Mouse (Mus musculus) gastrocnemius, adult 18-20 months (tissue): Measurements from ENCODE around the gene Elf3. TPM values are rescaled to one million over a fixed set of nuclear protein-coding genes. Genes with fewer than 3 reads are reported as not detected.
A peak's percentile ranks its signal among the peaks of the same experiment; 100 is the strongest.
"Not testable (repeated sequence)": the region's sequence is repeated elsewhere in the genome, so short reads cannot be mapped to it uniquely, and the experiment has no call there.

Source experiments
- DNase-seq: peaks from one replicate; pipeline ENCODE4 v3.0.0; 2021; ENCODE audit warnings: low spot score
- long read RNA-seq, 2 experiments: library from polyadenylated mRNA; stranded (forward); transcript quantifications; one replicate each; pipeline ENCODE4 v2.0.0; 2021
- total RNA-seq, 2 experiments: library from RNA; stranded (reverse); gene quantifications; 2 replicates each; pipeline ENCODE4 v1.2.3; 2021

Gene Elf3
- total RNA-seq: under 1 TPM; 0.59 to 0.62 TPM
- long read RNA-seq, experiment 1, partial matches to known transcripts: 0 of 2 reads
- long read RNA-seq, experiment 1, other reads (novel, unspliced or antisense): 1 of 2 reads
- long read RNA-seq, experiment 2: 0 reads

DNA sequence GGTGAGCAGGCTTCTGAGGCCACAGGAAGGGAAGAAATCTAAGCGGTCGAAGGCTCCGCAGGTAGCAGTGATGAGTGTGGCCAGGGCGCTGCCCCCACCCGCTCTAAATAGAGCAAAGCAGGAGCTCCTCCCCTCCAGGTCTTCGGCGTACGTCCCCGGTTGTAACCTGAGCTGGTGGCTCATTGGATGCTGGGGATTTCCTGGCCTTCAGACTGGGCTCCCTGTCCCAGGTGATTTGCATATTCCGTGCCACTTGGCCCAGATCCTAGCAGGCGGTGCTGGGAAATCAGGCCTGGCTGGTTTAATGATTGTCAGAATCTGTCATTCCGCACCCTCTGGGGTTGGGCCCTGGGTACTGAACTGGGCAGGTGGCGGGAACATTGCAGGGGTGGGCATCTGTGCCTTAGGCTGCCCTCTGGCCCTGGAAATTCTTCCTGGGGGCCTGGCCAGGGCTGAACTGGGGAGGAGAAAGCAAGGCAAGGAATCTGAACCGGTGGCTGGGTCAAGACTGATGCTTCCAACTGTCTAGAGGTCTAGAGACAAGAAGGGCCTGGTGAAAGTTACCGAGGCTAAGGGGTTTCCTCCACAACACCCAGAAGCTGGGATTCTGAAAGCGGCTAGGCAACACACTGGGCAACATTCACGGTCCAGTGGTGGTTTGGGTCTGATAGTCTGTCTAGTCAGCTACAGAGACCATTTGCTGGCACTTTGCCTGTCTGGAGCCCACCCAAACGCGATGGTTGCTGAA lies at the start of gene Elf3:
Gene Elf3, minus strand, starts transcription at position 189 of the 748 bp plus-strand sequence.
- peak; percentile 56 for DNase-seq

DNA sequence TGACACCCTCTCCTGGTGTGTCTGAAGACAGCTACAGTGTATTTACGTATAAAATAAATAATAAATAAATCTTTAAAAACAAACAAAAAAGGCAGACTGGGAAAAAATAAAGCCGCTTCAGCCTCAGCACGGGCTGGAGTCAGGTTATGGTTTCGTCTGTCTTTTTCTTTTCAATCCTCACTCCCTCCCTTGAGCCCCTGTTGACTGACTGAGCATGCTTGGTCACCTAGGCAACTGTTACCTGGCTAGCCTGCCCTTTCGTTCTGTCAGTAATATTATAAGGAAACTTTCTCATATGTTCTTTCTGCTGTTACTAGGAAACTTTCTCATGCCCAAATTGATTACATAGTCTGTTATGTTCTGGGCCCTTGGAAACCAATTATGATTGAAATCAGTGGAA lies 32.5 kb upstream of the Elf3 start:
- no peak for DNase-seq

DNA sequence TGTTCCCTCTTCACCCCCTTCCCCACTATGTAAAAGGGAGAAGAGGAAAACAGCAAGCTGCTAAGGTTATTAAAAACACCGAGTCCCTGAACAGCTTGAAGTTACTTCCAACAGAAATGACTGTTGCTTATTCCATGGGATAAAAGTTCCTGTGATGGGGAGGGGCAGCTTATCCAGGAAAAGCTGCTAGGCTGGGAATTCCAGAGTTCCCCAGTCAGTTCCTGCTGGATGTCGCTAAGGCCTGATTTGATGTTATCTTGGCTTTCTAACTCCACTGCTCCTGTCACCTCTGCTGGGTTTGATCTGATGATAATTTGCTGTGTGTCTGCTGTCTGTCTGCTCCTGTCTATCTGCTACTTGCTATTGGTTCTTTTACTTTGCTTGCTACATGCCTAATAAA lies 27.9 kb upstream of the Elf3 start:
- no peak for DNase-seq

DNA sequence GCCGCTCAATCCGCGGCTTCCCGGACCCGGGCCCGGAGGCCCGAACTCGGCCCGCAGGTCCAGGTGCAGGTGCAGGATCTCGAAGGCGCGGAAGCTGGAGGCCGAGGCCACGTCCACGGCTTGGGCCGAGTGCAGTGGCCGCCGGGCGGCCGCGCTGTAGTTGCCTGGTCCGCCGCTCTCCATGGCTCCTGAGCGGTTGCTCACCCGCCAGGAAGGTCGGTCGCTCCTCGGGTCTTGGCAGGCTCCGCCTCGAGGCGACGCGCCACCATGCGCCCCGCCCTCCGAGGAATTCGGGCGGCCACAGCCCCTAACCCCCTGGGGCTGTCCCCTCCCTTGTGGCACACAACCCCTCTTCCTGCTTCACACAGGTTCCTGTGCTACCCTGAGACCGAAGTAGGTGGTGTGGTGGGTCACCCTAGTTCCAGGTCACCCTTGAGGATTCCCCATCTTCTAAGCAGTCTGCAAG lies 25.5 kb upstream of the Elf3 start, which contains the start of gene Rnpep:
Gene Rnpep, minus strand, starts transcription at position 259 of the 466 bp plus-strand sequence.
- DNase-seq: peak; percentile 53

DNA sequence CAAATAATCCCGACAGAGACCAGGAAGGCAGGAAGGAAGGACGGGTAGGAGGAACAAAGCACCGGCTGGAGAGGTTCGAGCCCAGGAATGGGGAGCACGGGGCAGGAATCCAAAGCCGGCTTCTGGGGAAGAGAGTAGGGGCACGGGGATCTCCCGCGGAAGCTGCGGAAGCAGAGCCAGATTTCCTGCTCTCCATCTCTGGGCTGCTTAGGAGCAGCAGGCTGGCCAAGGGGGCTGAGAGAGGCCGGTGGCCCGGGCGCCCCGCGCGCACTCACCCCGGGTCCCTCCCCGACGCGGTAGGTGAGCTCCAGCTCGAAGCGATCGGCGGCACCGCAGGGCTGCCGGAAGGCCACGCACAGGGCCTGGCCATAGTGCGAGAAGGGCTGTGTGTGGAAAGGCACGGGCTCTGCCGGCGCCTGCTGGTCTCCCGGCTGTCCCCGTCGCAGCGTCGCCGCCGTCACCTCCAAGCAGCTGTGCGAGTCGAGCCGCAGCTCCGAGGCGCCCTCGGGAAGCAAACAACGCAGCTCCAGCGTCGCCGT lies 25.0 kb upstream of the Elf3 start:
- peak; percentile 21 for DNase-seq

DNA sequence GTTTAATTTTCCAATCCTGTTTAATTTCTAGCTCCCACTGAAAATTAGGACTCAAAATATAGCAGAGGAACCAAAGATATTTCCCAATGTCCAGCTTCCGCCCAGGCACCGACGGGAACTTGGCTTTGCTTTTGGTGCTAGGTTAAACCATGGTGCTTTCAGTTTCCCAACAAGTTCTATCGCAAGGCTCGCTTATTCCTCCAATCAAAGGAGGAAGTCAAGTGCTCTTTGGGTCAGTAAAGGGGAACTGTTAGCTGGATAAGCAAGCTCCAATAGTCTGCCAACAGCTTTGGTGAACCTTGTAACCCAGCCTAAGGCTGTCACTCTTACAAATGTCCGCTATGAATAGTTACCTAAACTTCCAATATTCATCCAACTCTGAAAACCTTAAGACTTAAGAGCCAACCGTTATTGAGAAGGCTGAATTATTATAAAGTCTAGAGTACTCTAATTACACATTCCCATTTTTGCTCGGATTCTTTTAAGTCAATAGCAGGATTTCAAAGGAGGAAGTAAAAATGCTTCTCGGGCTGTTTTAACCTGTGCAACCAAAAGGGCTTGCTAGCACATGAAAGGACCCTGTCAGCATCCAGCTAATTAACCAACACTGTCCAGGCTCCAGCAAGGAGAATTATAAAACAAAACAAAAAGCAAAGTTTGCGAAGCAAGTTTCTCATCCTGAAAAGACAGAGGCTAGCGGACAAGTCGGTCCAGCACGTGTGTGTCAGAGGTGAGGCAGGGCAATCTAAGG lies 24.3 kb upstream of the Elf3 start:
- DNase-seq: peak; percentile 36

DNA sequence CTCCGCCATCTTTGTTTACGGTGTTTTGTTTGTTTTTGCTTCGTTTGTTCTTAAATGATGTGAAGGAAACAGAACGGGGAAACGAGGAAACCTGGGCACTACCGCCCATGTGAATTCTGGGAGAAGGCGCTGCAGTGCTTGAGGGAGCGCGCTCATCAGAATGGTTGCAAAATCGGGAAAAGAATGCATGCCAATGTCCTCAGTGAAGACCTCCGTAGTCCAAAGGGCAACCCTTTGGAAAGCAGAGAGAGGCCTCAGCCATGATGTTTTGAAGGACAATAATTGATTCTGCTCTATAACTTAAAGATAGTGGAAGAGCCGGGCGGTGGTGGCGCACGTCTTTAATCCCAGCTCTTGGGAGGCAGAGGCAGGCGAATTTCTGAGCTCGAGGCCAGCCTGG lies 23.5 kb upstream of the Elf3 start:
- DNase-seq: no peak

DNA sequence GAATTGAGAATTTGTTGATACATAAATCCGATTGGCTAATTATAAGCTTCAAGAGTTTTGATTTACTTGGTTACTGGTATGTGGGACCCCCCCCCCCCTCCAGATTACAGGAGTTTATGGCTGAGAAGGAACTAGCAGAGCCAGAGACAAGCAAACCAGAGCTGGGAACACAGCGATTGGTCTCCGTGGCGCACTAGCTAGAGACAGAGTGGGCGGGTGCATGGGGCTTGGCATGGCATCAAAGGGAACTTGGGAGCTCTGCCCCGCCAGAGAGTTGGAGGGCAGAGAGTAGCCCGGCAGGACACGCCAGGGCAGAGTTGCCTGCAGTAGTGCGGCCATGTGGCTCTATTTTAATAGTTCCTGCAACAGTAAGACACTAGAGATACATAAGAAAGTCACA lies 22.3 kb upstream of the Elf3 start:
- peak; percentile 79 for DNase-seq

DNA sequence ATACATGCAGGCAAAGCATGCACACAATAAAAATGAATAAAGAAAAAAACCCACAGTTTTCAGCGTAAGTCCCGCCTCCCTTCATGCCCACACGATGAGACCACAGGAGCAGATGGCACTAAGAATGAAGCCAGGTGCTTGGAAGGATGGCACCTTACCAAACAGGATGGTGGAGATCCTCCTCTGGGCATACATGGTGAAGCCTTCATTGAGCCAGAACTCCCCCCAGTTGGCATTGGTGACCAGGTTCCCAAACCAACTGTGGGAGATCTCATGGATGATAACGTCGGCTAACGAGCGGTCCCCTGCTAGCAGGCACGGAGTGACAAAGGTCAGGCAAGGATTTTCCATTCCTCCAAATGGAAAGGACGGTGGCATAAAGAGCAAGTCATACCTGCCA lies 13.0 kb upstream of the Elf3 start:
- DNase-seq: no peak

DNA sequence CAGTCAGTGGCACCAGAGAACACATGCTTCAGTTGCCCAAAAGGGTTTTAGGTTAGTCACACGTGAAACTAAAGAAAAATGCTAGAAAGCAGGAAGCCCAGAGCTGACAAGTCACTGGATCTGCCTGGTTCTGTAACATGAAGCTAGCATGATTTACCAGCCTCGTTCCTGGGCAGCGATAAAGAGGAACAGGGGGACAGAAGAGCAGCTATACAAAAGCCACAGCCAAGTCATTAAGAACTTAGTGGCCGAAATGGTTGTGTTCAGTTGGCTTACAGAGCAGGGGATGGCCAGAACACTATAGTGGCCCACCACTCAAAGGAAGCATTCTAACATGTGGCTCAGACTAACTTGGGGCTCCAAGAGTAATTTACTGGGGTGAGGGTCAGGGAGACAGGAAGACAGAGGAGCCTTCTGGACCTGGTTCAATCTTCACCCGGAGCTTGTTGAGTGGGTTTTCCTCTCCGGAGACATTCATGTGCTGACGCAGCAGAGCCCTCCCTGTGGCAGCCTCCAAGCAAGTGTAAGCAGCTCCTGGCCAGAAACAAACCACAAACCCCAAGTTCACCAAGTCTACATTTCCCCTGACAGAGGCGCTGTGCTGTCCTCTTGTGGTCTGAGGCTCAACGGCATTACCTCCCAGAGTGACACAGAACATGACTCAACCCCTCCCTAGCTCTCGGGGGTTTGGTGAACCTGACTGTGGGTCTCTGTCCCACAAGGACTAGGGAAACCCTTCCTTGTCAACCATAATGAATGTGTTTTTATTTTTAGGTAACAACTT lies 9.5 kb upstream of the Elf3 start:
- DNase-seq: no peak

DNA sequence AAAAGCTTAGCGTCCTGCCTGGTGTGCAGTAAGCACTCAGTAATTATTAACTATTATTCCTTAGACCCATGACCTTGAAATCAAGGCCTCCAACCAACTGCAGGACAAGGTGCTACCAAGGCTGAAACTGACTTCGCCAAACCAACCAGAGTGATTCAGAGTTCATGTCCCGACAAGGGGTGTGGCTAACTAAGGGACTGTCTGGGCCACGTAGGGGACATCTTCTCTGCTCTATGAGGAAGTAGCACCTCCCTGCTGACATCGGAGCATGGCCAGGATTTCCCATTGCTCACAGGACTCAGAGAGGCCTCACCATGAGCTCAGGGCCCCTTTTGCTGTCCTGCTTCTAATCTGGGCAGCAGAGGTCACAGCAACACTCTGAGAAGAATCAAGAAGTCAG lies 7.5 kb upstream of the Elf3 start:
- no peak for DNase-seq

DNA sequence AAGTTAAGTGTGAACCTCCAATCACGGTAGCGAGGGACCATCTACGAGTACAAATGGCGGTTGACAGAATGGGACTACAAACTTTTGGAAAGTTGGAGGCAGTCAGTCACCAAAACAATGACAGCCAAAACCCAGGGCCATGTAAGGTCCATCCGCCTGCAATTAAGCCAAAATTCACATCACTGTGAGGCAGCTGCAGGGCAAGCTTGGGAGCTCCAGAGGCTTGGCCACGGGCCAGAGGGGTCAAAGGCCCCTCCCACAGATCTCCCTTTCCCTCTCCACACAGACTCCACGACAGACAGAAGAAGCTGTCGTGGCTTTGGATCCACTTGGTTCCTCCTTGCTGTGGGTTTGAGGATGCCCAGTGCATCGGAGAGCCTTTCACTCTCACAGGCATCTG lies 4.9 kb upstream of the Elf3 start:
- DNase-seq: no peak

DNA sequence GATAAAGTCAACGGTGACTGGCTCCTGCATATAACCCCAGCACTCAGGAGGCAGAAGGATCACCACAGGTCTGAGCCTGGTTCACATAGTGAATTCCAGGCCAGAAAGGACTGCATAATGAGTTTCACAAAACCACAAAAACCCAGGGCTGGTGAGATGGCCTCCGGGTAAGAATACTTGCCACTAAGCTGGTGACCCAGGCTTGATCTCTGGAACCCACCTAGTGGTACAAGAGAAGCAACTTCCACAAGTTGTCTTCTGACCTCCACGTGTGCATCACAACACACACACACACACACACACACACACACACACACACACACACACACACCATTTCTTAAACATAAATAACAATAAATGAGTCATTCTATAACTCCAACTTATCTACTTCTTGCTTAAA lies 4.0 kb upstream of the Elf3 start:
- no peak for DNase-seq

DNA sequence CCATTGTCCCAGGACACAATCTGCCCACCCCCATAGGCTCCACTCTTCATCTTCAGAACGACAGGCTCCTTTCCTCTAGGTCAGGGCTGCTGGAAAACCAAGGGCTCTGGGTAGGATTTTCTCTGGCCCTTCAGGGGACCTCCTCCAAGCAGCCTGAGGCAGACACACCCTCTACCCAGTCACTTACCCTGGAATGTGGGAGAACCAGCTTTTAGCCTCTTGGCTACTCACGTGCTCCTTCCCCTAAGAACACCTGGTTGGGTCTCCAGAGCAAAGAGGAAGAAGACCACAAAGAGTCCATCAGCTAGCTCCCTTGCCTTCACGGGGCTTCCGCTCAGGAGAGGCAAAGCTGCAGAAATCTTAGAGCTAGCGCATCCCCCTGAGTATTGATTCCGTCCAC lies 2.6 kb upstream of the Elf3 start:
- DNase-seq: no peak

DNA sequence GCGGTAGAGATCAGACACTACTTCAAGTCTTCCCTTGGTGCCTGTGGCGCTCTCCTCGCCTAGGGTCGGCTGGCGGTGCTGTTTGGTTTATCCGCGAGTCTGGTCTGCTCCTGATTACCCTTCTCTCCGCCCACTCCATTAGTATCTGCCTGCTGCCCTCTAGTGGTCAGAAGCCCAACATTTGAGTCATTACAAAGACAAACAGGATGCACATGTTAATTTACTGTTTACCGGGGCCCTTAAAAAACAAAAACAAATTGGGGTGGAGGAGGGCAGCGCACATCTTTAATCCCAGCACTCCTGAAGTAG lies 714 bp upstream of the Elf3 start:
- peak; percentile 86 for DNase-seq

DNA sequence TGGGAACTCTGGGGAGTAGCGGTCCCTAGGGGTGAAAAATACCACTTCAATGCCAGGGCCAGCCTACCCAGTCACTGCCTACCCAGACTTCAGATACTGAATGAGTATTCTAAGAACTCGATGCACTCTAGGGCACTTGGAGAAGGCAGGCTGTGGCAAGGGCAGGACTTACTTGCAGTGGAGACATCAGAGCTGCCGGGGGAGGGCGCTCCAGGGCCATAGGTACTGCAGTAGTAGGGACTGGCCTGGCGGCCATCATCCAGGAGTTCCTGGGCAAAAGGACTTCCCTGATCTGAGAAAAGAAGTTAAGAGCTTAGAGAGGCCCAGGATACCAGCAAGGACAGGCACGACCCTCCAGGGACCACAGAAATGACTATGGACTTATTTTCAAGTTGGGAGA lies 2.1 kb downstream of the Elf3 start:
- DNase-seq: no peak

DNA sequence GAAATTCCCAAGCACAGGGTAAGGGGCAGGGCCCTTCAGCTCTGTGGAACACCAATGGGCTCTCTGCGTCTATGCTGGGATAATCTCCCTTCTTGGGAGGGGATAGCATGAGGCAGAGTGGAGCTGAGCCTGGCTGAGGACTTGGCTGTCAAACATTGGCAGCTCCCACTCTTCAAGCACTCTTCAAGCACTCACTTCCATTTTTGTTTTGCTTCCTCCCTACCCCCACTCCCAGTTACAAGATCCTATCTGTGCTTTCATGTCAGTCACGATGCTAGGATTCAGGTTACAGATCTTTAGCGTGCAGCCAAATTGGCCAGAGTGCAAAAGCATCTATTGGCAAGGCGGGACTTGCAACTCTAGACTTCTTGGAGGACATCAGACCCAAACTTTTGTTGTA lies 5.5 kb downstream of the Elf3 start:
- DNase-seq: peak; percentile 75

DNA sequence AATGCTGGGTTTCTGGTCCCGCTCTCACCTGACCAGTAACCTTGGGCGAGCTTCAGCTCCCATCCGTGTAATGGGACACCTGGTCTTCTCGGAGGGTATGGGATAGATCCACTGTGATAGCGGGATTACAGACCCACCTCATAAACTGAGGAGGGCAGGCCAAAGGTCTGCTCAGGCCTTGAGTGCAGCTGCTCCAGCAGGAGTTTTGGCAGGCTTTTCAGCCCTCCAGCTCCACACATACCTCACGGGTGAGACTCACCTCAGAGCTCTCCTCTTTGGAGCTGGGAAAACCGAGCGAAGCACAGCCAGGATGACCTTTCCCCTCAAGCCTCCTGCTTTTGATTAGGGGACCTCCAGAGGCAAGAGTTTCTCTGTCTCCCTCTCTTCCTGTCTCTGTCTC lies 7.0 kb downstream of the Elf3 start:
- no peak for DNase-seq

DNA sequence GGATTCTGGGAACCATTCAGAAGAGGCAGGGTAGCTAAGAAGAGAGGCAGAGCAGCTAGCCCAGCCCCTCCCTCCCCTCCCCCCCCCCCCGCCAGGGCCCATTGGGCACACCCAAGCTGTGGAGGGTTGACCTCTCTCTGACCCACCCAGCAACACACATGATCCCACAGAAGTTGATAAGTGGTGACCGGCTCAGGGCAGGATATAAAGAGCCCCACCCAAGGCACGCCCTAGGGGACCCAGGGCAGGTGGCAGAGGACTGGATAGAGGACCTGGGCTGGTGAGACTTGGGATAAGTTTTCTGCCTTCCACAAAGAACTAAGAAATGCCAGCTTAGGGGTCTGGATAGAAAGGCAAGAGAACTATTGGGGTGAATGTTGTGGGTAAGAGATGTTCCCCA lies 7.7 kb downstream of the Elf3 start:
- no peak for DNase-seq

DNA sequence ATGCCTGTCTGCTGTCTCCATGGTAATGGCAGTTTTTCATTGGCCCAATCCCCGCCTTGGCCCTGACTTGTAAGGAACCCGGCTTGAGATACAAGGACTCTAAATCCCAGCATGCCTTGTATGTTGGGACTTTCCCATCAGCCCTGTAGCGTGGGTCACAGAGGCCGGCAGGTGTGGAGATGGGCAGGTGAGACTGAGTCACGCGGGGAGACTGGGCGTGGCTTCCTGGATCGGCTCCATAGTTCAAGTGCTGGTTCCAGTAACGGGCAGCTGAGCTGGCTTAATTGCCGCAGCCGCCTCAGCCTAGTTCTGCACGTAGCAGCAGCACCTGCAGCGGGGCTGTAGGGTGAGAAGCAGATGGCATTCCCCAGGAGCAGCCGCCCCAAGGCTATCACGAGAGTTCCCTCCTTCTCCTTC lies 9.9 kb downstream of the Elf3 start:
- no peak for DNase-seq

DNA sequence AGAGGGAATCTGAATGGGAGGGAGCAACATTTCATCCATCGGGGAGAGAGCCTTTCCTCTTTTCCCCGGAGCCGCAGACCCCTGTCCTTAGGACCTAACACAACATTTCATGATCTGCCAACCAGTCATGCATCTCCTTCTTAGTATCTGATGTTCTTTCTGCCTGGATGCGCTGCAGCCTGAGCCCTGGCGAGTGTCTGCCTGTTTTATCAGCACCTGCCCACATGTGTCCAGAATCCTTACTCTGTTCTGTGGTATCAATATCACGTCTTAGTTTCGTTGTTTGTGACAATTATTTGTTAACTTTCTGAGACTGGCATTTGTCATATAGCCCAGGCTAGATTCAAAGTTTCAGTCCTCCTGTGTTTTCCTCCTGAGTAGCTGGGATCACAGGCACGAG lies 14.4 kb downstream of the Elf3 start:
- no peak for DNase-seq

DNA sequence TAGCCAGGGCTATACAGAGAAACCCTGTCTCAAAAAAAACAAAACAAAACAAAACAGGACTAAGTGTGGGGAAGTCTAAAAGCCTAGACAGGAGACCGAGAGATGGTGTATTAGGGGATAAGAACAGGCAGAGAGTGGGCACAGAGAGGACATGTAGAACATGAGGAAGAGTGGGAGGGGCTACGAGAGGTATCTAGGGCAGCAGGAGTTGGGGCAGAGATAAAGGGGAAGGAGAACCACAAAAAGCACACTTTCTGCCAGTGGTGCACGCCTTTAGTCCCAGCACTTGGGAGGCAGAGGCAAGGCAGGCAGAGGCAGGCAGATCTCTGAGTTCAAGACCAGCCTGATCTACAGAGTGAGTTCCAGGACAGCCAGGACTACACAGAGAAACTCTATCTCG lies 18.2 kb downstream of the Elf3 start:
- not testable (repeated sequence) for DNase-seq
